Mouse (Mus musculus): ENCODE results near the gene Glis3. TPM values are rescaled to one million over a fixed set of nuclear protein-coding genes. Genes with fewer than 3 reads are reported as not detected.

Gene Glis3
- total and polyA plus RNA-seq, 3 experiments, result not detected

DNA sequence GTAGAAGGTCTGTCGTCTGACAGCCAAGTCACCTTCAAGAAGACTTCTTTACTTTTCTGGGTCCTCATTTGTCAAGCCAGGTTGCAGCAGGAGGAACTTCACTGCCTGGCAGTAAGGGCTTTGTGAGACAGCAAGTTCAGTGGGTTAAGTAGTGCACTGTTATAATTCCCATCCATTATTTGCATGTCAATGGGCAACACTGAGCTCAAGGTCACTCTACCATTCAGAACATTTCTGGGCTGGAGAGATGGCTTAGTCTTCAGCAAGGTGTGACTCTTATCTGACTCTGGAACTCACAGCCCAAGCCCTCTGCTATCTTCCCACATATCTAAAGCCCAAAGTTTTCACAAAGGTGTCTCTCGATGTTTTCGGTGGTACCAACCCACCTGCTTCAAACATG, 44.9 kb downstream of the Glis3 start:
- H3K36me3 ChIP-seq (ENCODE audit: control insufficient read depth in 1 of 2, insufficient read depth in 2 of 2, low read length in 2 of 2), result no peaks in the 10 kb centered on the region
- TF ChIP-seq CHD2 (IDR thresholded peaks at IDR 0.05; ENCODE audit: low read length) (no peak), MAZ (IDR thresholded peaks at IDR 0.05; ENCODE audit: low read depth, low read length) (no peak), USF1 (IDR thresholded peaks at IDR 0.05; ENCODE audit: low read depth, low read length) (no peak), ZNF384 (IDR thresholded peaks at IDR 0.05; ENCODE audit: low read depth, low read length) (no peak), BHLHE40 (IDR thresholded peaks at IDR 0.05; ENCODE audit: borderline replicate concordance, low read depth, low read length) (no peak), MEF2A (IDR thresholded peaks at IDR 0.05; ENCODE audit: extremely low read depth, insufficient replicate concordance, low read depth, low read length, poor library complexity, severe bottlenecking) (no peak), GATA1 (IDR thresholded peaks at IDR 0.05; ENCODE audit: low read depth, low read length) (no peak), MAX (IDR thresholded peaks at IDR 0.05; ENCODE audit: low read length) (no peak), JUND (IDR thresholded peaks at IDR 0.05; ENCODE audit: low read depth, low read length) (no peak), UBTF (IDR thresholded peaks at IDR 0.05; ENCODE audit: borderline replicate concordance, insufficient read depth, low read depth, low read length) (no peak), ZKSCAN1 (IDR thresholded peaks at IDR 0.05; ENCODE audit: low read depth, low read length) (no peak), HCFC1 (IDR thresholded peaks at IDR 0.05; ENCODE audit: low read depth, low read length) (no peak), RAD21 (IDR thresholded peaks at IDR 0.05; ENCODE audit: low read depth, low read length) (no peak), POLR2AphosphoS2 (IDR thresholded peaks at IDR 0.05; ENCODE audit: low read length) (no peak), ZC3H11A (IDR thresholded peaks at IDR 0.05; ENCODE audit: low read depth, low read length) (no peak), NELFE (IDR thresholded peaks at IDR 0.05; ENCODE audit: low read depth, low read length) (no peak), SMC3 (IDR thresholded peaks at IDR 0.05; ENCODE audit: low read depth, low read length) (no peak), POLR2A (IDR thresholded peaks at IDR 0.05; ENCODE audit: control insufficient read depth in 1 of 2, insufficient read depth in 1 of 2, low read depth in 1 of 2, low read length in 2 of 2, poor library complexity in 1 of 2) (no peak), SIN3A (IDR thresholded peaks at IDR 0.05; ENCODE audit: low read length) (no peak)
- no peak for DNase-seq (ENCODE audit: low read depth, low spot score)

DNA sequence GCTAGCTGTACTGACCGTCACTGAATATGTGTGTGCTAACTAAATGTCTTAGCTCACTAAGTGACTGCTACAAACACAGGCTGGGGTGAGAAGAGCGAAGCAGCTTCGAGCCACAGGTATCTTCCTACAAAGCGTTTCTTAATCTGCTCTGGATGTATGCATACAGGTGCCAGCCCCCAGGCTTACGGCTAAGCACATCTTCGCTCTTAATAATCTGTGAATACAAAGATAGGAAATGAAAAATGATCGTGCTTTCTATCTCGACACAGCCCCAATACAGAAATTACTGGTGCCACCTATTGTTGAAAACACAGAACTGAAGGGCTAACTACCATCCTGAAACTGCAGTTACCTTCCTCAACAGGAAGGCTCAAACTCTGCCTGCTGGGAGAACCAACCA, 51.5 kb downstream of the Glis3 start:
- Histone ChIP-seq H3K27me3 (ENCODE audit: control insufficient read depth in 1 of 2, insufficient read depth in 2 of 2, low read length in 2 of 2) (no peaks in the 10 kb centered on the region), H3K27ac (ENCODE audit: control insufficient read depth, low read depth, low read length) (no peak overlapping the region), H3K4me1 (ENCODE audit: control insufficient read depth in 1 of 2, insufficient read depth in 2 of 2, low read length in 2 of 2) (no peaks in the 10 kb centered on the region), H3K9ac (ENCODE audit: control insufficient read depth, low read depth, low read length, poor library complexity, severe bottlenecking) (no peak overlapping the region), H3K79me2 (ENCODE audit: control insufficient read depth, insufficient read depth, low read length, poor library complexity) (no peaks in the 10 kb centered on the region), H3K36me3 (ENCODE audit: control insufficient read depth in 1 of 2, insufficient read depth in 2 of 2, low read length in 2 of 2) (no peaks in the 10 kb centered on the region), H3K9me3 (replicated peaks; ENCODE audit: insufficient read depth, low read length) (no peaks in the 10 kb centered on the region), H3K4me3 (ENCODE audit: control insufficient read depth in 1 of 2, insufficient read depth in 1 of 2, low read depth in 2 of 2, low read length in 2 of 2) (no peak overlapping the region)
- TF ChIP-seq ZC3H11A (IDR thresholded peaks at IDR 0.05; ENCODE audit: low read depth, low read length), result no peak
- no peak for DNase-seq (ENCODE audit: low read depth, low spot score)

More for the DNA sequence above, 44.9 kb downstream of the Glis3 start:
- H3K9ac ChIP-seq (ENCODE audit: control insufficient read depth, low read depth, low read length, poor library complexity, severe bottlenecking), result no peak overlapping the region
- H3K9me3 ChIP-seq (replicated peaks; ENCODE audit: insufficient read depth, low read length), result no peaks in the 10 kb centered on the region
- H3K4me1 ChIP-seq (ENCODE audit: control insufficient read depth in 1 of 2, insufficient read depth in 2 of 2, low read length in 2 of 2), result no peaks in the 10 kb centered on the region
- no peak overlapping the region for H3K27ac ChIP-seq (ENCODE audit: control insufficient read depth, low read depth, low read length)
- H3K79me2 ChIP-seq (ENCODE audit: control insufficient read depth, insufficient read depth, low read length, poor library complexity), result no peaks in the 10 kb centered on the region
- no peak overlapping the region for H3K4me3 ChIP-seq (ENCODE audit: control insufficient read depth in 1 of 2, insufficient read depth in 1 of 2, low read depth in 2 of 2, low read length in 2 of 2)
- no peaks in the 10 kb centered on the region for H3K27me3 ChIP-seq (ENCODE audit: control insufficient read depth in 1 of 2, insufficient read depth in 2 of 2, low read length in 2 of 2)

Measured in MEL (cell line).